Mouse (Mus musculus): Measurements from ENCODE around the gene Gon7. TPM values are rescaled to one million over a fixed set of nuclear protein-coding genes. Genes with fewer than 3 reads are reported as not detected.

Gon7 gene
- total and polyA plus RNA-seq, 2 experiments from 2014 or later = 27.7 to 41.7 TPM

GRCm38 (mm10) chr12:102758403-102758756 lies 777 bp upstream of the Gon7 start, which contains the start of gene Gm20604:
TSS of gene Gm20604 (minus strand) at chr12:102758672.
- H3K9me3 ChIP-seq (ENCODE audit: low read length) = no peaks in the 10 kb centered on the region
- peak within 1 kb of the TSS; percentile 75 for H3K9ac ChIP-seq
- 1% methylated on average over 10 of the region's 10 CpGs for WGBS
- H3K4me1 ChIP-seq (ENCODE audit: insufficient read depth) = peaks cover 20% of the 10 kb centered on the region
- H3K36me3 ChIP-seq (ENCODE audit: insufficient read depth) = 0 out of 2 replicates have a peak, but pooled peaks cover 7% of the 10 kb centered on the region
- no peak for DNase-seq
- H3K4me3 ChIP-seq (ENCODE audit: low read depth, low read length) = peak within 1 kb of the TSS; percentile 71
- peak within 1 kb of the TSS; percentile 90 for H3K27ac ChIP-seq (ENCODE audit: low read depth, low read length)
- no peaks in the 10 kb centered on the region for H3K27me3 ChIP-seq (ENCODE audit: insufficient read depth, low read length)
- no peak for ATAC-seq
- no peak for TF ChIP-seq CTCF (IDR thresholded peaks at IDR 0.05; ENCODE audit: low read depth)
- H3K4me2 ChIP-seq (ENCODE audit: low read depth) = peak within 1 kb of the TSS; percentile 82

DNA sequence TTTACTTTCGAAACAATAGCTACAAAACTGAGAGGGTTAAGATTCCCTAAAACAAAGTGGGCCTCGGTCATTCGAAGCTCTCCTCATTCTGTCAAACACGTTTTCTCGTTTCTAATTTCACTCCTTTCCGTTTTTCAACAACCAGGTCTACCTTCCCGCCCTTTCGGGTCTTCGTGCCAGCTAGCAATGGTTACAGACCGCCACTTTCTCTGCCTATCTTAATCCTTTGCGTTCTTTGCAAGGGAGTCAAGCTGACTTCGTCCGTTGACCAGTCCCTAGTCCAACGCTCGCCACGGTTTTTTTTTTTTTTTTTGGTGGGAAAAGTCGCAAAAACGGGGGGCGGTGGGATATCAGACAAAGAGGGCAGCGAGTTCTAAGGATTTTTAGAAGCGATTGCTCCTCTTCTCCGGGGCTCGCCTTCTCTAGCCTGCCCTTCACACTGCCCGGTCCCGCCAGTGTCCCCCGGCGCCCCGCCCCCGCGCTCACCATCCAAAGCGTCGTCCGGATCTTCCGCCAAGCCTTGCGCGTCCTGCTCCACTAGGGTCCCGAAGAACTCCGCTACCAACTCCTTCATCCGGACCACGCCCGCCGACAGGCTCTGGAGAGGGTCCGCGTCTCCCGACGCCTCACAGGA lies 431 bp downstream of the Gon7 start:
- Histone ChIP-seq H3K36me3 (ENCODE audit: insufficient read depth) (no peaks in the 10 kb centered on the region), H3K4me2 (ENCODE audit: low read depth) (peak overlapping the region; percentile 82), H3K27me3 (ENCODE audit: insufficient read depth, low read length) (no peaks in the 10 kb centered on the region), H3K27ac (ENCODE audit: low read depth, low read length) (peak overlapping the region; percentile 90), H3K4me3 (ENCODE audit: low read depth, low read length) (peak overlapping the region; percentile 71), H3K4me1 (ENCODE audit: insufficient read depth) (peaks cover 20% of the 10 kb centered on the region), H3K9ac (peak overlapping the region; percentile 75), H3K9me3 (ENCODE audit: low read length) (no peaks in the 10 kb centered on the region)
- ATAC-seq (no peak; the same call in 1 of the 2 replicates), DNase-seq (peak; percentile 19)
- 1% methylated on average over 46 of the region's 46 CpGs for WGBS
- TF ChIP-seq CTCF (IDR thresholded peaks at IDR 0.05; ENCODE audit: low read depth) = no peak

- 86% methylated on average over 7 of the region's 7 CpGs for WGBS
Observed at GRCm38 (mm10) chr12:102756304-102756703, 1.3 kb downstream of the Gon7 start.

GRCm38 (mm10) chr12:102748256-102748655 lies 9.3 kb downstream of the Gon7 start:
- H3K27ac ChIP-seq (ENCODE audit: low read depth, low read length) = no peak overlapping the region
- ATAC-seq = no peak
- H3K9ac ChIP-seq = no peak overlapping the region
- DNase-seq = no peak
- H3K27me3 ChIP-seq (ENCODE audit: insufficient read depth, low read length) = no peaks in the 10 kb centered on the region
- TF ChIP-seq CTCF (IDR thresholded peaks at IDR 0.05; ENCODE audit: low read depth) = no peak
- WGBS = 87% methylated on average over 3 of the region's 3 CpGs
- peaks cover 14% of the 10 kb centered on the region; the same call in 1 of the 2 replicates for H3K36me3 ChIP-seq (ENCODE audit: insufficient read depth)
- H3K4me1 ChIP-seq (ENCODE audit: insufficient read depth) = peaks cover 10% of the 10 kb centered on the region
- H3K4me2 ChIP-seq (ENCODE audit: low read depth) = no peak overlapping the region
- no peak overlapping the region for H3K4me3 ChIP-seq (ENCODE audit: low read depth, low read length)
- no peaks in the 10 kb centered on the region for H3K9me3 ChIP-seq (ENCODE audit: low read length)

More at GRCm38 (mm10) chr12:102756304-102756703, 1.3 kb downstream of the Gon7 start:
- Histone ChIP-seq H3K27me3 (ENCODE audit: insufficient read depth, low read length) (no peaks in the 10 kb centered on the region), H3K27ac (ENCODE audit: low read depth, low read length) (0 out of 2 replicates have a peak overlapping the region, but pooled peaks have one; percentile 4), H3K4me3 (ENCODE audit: low read depth, low read length) (peak overlapping the region; percentile 71), H3K9me3 (ENCODE audit: low read length) (no peaks in the 10 kb centered on the region), H3K9ac (no peak overlapping the region), H3K4me2 (ENCODE audit: low read depth) (peak overlapping the region; percentile 82), H3K36me3 (ENCODE audit: insufficient read depth) (no peaks in the 10 kb centered on the region), H3K4me1 (ENCODE audit: insufficient read depth) (peaks cover 20% of the 10 kb centered on the region)
- no peak for ATAC-seq
- DNase-seq = no peak
- TF ChIP-seq CTCF (IDR thresholded peaks at IDR 0.05; ENCODE audit: low read depth) = peak; percentile 61

GRCm38 (mm10) chr12:102744839-102745238 lies 12.8 kb downstream of the Gon7 start:
- no peak for DNase-seq
- peak overlapping the region; percentile 82; the same call in 1 of the 2 replicates for H3K9ac ChIP-seq
- no peak overlapping the region for H3K4me3 ChIP-seq (ENCODE audit: low read depth, low read length)
- no peaks in the 10 kb centered on the region for H3K9me3 ChIP-seq (ENCODE audit: low read length)
- peaks cover 19% of the 10 kb centered on the region for H3K4me1 ChIP-seq (ENCODE audit: insufficient read depth)
- no peak overlapping the region for H3K27ac ChIP-seq (ENCODE audit: low read depth, low read length)
- peaks cover 14% of the 10 kb centered on the region; the same call in 1 of the 2 replicates for H3K36me3 ChIP-seq (ENCODE audit: insufficient read depth)
- H3K27me3 ChIP-seq (ENCODE audit: insufficient read depth, low read length) = no peaks in the 10 kb centered on the region
- H3K4me2 ChIP-seq (ENCODE audit: low read depth) = peak overlapping the region; percentile 85
- no peak for TF ChIP-seq CTCF (IDR thresholded peaks at IDR 0.05; ENCODE audit: low read depth)
- WGBS = 54% methylated on average over 6 of the region's 6 CpGs
- ATAC-seq = no peak

GRCm38 (mm10) chr12:102743589-102744574 lies 13.7 kb downstream of the Gon7 start, which contains the start of the genes Moap1 and Tmem251:
TSS of gene Moap1 (minus strand) at chr12:102743661.
TSS of gene Tmem251 (plus strand) at chr12:102743762.
- Histone ChIP-seq H3K9me3 (ENCODE audit: low read length) (no peaks in the 10 kb centered on the region), H3K4me2 (ENCODE audit: low read depth) (peak within 1 kb of the TSS; percentile 85), H3K9ac (peak within 1 kb of the TSS; percentile 82), H3K27ac (ENCODE audit: low read depth, low read length) (peak within 1 kb of the TSS; percentile 94), H3K27me3 (ENCODE audit: insufficient read depth, low read length) (no peaks in the 10 kb centered on the region), H3K4me3 (ENCODE audit: low read depth, low read length) (peak within 1 kb of the TSS; percentile 81), H3K4me1 (ENCODE audit: insufficient read depth) (peaks cover 19% of the 10 kb centered on the region), H3K36me3 (ENCODE audit: insufficient read depth) (peaks cover 14% of the 10 kb centered on the region; the same call in 1 of the 2 replicates)
- ATAC-seq = peak; percentile 99
- DNase-seq = peak; percentile 92
- TF ChIP-seq CTCF (IDR thresholded peaks at IDR 0.05; ENCODE audit: low read depth) = no peak; the same call in 1 of the 2 replicates
- WGBS = 2% methylated on average over 58 of the region's 63 CpGs

Data from forebrain, postnatal 0 days (tissue).